11 mouse cellular contexts compared by ENCODE assay signal in genomic region chr6:142111667-142112305, GRCm38 (mm10).
DNase-seq lines count a peak whose midpoint lies in the region; ATAC-seq lines count a peak whose summit lies in the region.
"Had no signal": no experiment of that assay in that cellular context is flagged by ENCODE, and none has a peak within 500 bp of the region (broad histone marks: within the 10 kb centered on the region; RNA-seq: fewer than 3 reads in every experiment).

No protein-coding gene starts in this region.

- no peak overlapping the region for H3K27ac ChIP-seq in hindbrain, embryonic 12.5 days

- H3K4me1 ChIP-seq in hindbrain, embryonic 12.5 days: peaks cover 11% of the 10 kb centered on the region

- no peak overlapping the region for H3K4me3 ChIP-seq in hindbrain, embryonic 12.5 days

- intact Hi-C loops in heart, postnatal 36 days (cut with DNase I): no loop called here

- H3K9me3 ChIP-seq in hindbrain, embryonic 12.5 days (replicated peaks): no peaks in the 10 kb centered on the region
- H3K9me3 ChIP-seq: G1E had no signal

- 50% methylated on average over 3 of the region's 3 CpGs for WGBS in hindbrain, embryonic 12.5 days

- DNase-seq in brain, embryonic 18.5 days (ENCODE audit: low read depth, low spot score): peak; percentile 60
- peak; percentile 23 for DNase-seq in embryo, embryonic 9.5 days (ENCODE audit: extremely low spot score)
- peak; percentile 20 for DNase-seq in neural tube, embryonic 10.5 days (ENCODE audit: extremely low spot score, low spot score)
- DNase-seq in spleen, postnatal 14 days (ENCODE audit: low spot score in 2 of 2): no peak
- no peak for DNase-seq in heart, postnatal 36 days
- DNase-seq in ovary, adult 18-20 months (ENCODE audit: low spot score): no peak
- DNase-seq: adrenal gland, postnatal 14 days; cerebellum, postnatal 14 days; thymus, postnatal 25 days had no signal

- H3K9ac ChIP-seq in hindbrain, embryonic 12.5 days: no peak overlapping the region

- H3K4me2 ChIP-seq in hindbrain, embryonic 12.5 days (replicated peaks): no peak overlapping the region

- ATAC-seq in hindbrain, embryonic 12.5 days (ENCODE audit: low FRiP score): peak; percentile 93

- no peaks in the 10 kb centered on the region for H3K36me3 ChIP-seq in hindbrain, embryonic 12.5 days
- H3K36me3 ChIP-seq: G1E had no signal

- no peaks in the 10 kb centered on the region for H3K27me3 ChIP-seq in hindbrain, embryonic 12.5 days

Comparison
In these comparisons a context has a peak if more than half of its experiments do, and no peak if none do; other contexts are left out.
1. DNase-seq: peak in brain, embryonic 18.5 days (single experiment), embryo, embryonic 9.5 days (single experiment) and neural tube, embryonic 10.5 days (single experiment); none in spleen, postnatal 14 days (0 of 2), heart, postnatal 36 days (0 of 2) and ovary, adult 18-20 months (single experiment).